7 mouse cellular contexts compared by ENCODE assay signal in the genomic region with DNA sequence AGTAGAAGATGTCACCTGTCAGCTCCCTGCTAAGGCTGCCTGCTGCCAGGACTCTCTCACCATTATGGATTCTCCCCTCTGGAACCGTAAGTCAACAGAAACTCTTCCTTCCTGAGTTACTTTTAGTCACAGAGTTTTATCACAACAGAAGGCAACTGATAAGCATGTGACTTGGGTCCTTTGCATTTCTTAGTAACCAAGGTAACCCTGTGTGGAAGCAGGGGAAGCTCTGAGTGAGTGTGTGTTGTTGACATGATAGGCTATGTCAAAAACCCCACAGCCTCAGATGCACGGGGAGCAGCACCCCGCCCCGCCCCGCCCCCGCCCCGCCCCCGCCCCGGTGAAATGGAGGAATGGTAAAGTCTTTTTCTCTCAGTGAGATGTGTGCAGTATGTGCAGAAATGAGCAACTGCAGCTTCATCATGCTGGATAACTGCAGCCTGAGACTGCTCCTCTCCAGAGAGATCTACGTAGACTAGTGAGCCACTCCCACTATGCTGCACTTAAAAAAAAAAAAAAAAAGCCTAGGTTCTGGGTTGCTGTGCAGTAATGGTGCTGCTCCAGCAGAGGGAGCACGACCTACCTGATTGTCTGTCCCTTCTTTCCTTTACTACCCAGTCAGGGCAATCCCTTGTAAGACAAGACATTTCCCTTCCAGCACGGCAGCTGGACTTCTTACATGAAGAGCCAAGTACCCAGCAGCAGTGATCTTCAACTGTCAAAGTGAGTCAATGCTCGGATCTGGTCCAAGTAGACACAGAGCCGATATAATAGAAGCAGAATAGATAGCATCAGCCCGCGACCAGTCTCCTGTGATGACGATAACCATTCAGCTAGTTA.
DNase-seq lines count a peak whose midpoint lies in the region; TF ChIP-seq lines count a peak whose summit lies in the region.

No protein-coding gene starts in this region.

- peak overlapping the region in 1 of 2 experiments; percentile 53; a peak in 1 of 4 replicates for H3K4me3 ChIP-seq in ES-E14 (ENCODE audit: insufficient read depth in 1 of 2, low read depth in 1 of 2, low read length in 2 of 2, poor library complexity in 1 of 2, severe bottlenecking in 1 of 2)
- no peak overlapping the region for H3K4me3 ChIP-seq in bone marrow, adult 2 months (replicated peaks; ENCODE audit: control insufficient read depth, low read depth, low read length)
- no peak overlapping the region for H3K4me3 ChIP-seq in embryonic fibroblast, embryonic 13.5 days (ENCODE audit: insufficient read depth, low read length)
- peak overlapping the region; percentile 39 for H3K4me3 ChIP-seq in hindbrain, embryonic 10.5 days

- H3K36me3 ChIP-seq in ES-E14 (ENCODE audit: control insufficient read depth, insufficient read depth, low read length, poor library complexity, severe bottlenecking): no peaks in the 10 kb centered on the region
- H3K36me3 ChIP-seq in hindbrain, embryonic 10.5 days: no peaks in the 10 kb centered on the region

- 32% methylated on average over 17 of the region's 17 CpGs for WGBS in bone marrow, adult 2 months
- WGBS in hindbrain, embryonic 10.5 days: 46% methylated on average over 17 of the region's 17 CpGs

- peak; percentile 67 for TF ChIP-seq CTCF in bone marrow, adult 2 months (IDR thresholded peaks at IDR 0.05; ENCODE audit: control insufficient read depth, insufficient read depth, low read length)
- peak; percentile 69; the same call in 1 of the 2 replicates for TF ChIP-seq CTCF in embryonic fibroblast, embryonic 13.5 days (IDR thresholded peaks at IDR 0.05; ENCODE audit: borderline replicate concordance, insufficient read depth, low read length)

- no peaks in the 10 kb centered on the region for H3K9me3 ChIP-seq in ES-E14 (ENCODE audit: control insufficient read depth, insufficient read depth, low read depth, low read length)
- no peaks in the 10 kb centered on the region for H3K9me3 ChIP-seq in hindbrain, embryonic 10.5 days

- peak; percentile 62 for DNase-seq in ES-E14 (ENCODE audit: low read depth, low spot score)
- peak; percentile 52 for DNase-seq in hindbrain, embryonic 10.5 days (ENCODE audit: low spot score)
- DNase-seq in layer of hippocampus, postnatal 10 days (ENCODE audit: low spot score in 2 of 2): peak; percentile 45 to 60
- DNase-seq in lung, postnatal 14 days: peak; percentile 59
- DNase-seq in right cerebral cortex, adult 18-20 months: peak; percentile 74

- no peak overlapping the region for H3K27ac ChIP-seq in ES-E14 (ENCODE audit: insufficient read depth, low read depth, low read length, poor library complexity, severe bottlenecking)
- no peak overlapping the region for H3K27ac ChIP-seq in bone marrow, adult 2 months (ENCODE audit: control insufficient read depth, insufficient read depth, low read depth, low read length, poor library complexity)
- no peak overlapping the region for H3K27ac ChIP-seq in embryonic fibroblast, embryonic 13.5 days (ENCODE audit: insufficient read depth, low read length)
- no peak overlapping the region; the same call in 1 of the 2 replicates for H3K27ac ChIP-seq in hindbrain, embryonic 10.5 days

- H3K4me1 ChIP-seq in ES-E14 (ENCODE audit: control insufficient read depth in 2 of 2, insufficient read depth in 2 of 2, low read length in 2 of 2, poor library complexity in 1 of 2): peaks cover 0 to 5% of the 10 kb centered on the region in 2 experiments; a peak in 1 of 4 replicates
- no peaks in the 10 kb centered on the region for H3K4me1 ChIP-seq in bone marrow, adult 2 months (ENCODE audit: control insufficient read depth, insufficient read depth, low read length)
- no peaks in the 10 kb centered on the region for H3K4me1 ChIP-seq in embryonic fibroblast, embryonic 13.5 days (ENCODE audit: control insufficient read depth, insufficient read depth, low read length)
- peaks cover 5% of the 10 kb centered on the region; the same call in 1 of the 2 replicates for H3K4me1 ChIP-seq in hindbrain, embryonic 10.5 days (replicated peaks)

- H3K27me3 ChIP-seq in hindbrain, embryonic 10.5 days (ENCODE audit: insufficient read depth, poor library complexity, severe bottlenecking): no peaks in the 10 kb centered on the region

- in situ Hi-C loops in ES-E14 (cut with MboI; ENCODE audit: low sequenced_read_pairs in 2 of 2, unreplicated experiment in 2 of 2): loop anchor here in 1 of 2 experiments (25.0 kb wide), 1 partner anchor 812 kb away; no protein-coding TSS in a partner anchor

- TF ChIP-seq POLR2A in bone marrow, adult 2 months (IDR thresholded peaks at IDR 0.05; ENCODE audit: borderline replicate concordance, control insufficient read depth, low read depth, low read length): no peak
- no peak for TF ChIP-seq POLR2A in embryonic fibroblast, embryonic 13.5 days (IDR thresholded peaks at IDR 0.05; ENCODE audit: low read depth, low read length)

- no peak overlapping the region for H3K9ac ChIP-seq in ES-E14 (ENCODE audit: insufficient read depth, low read depth, low read length, poor library complexity, severe bottlenecking)

TF ChIP-seq in ES-E14, 5 proteins besides CTCF, POLR2A, EP300 and RAD21:
- TF ChIP-seq ZNF384 (IDR thresholded peaks at IDR 0.05; ENCODE audit: low read depth, low read length) (peak; percentile 100), MAFK (IDR thresholded peaks at IDR 0.05; ENCODE audit: insufficient read depth, low read depth, low read length) (no peak), ZC3H11A (IDR thresholded peaks at IDR 0.05; ENCODE audit: borderline replicate concordance, low read depth, low read length) (0 out of 2 replicates have a peak, but pooled peaks have one; percentile 21)
